Mouse (Mus musculus) ES-E14 (cell line): ENCODE measurements around the gene Gtf3c1. TPM values are rescaled to one million over a fixed set of nuclear protein-coding genes. Genes with fewer than 3 reads are reported as not detected.

Experiments
- DNase-seq: peaks from one replicate; pipeline ENCODE4 v3.0.0-alpha.2; 2013; ENCODE audit warnings: low read depth, low spot score
- H3K27ac ChIP-seq: 2 replicates; pipeline ENCODE4 v1.5.1; 2012; ENCODE audit warnings: low read depth, mild to moderate bottlenecking, low read length, moderate library complexity, mixed read lengths; ENCODE audit not compliant: poor library complexity, insufficient read depth, severe bottlenecking
- H3K36me3 ChIP-seq: 2 replicates; pipeline ENCODE4 v1.6.1; 2012; ENCODE audit warnings: mild to moderate bottlenecking, low read length, moderate library complexity, mixed read lengths; ENCODE audit not compliant: control insufficient read depth, poor library complexity, insufficient read depth, severe bottlenecking
- H3K4me1 ChIP-seq, 2 experiments: fragments of 150-350 bp in 1 of 2; sonication (generic) in 1 of 2; 2 replicates each; pipeline ENCODE4 v1.6.1; 2012; ENCODE audit warnings: low read length in 2 of 2, mild to moderate bottlenecking in 1 of 2, mixed read lengths in 1 of 2; ENCODE audit not compliant: control insufficient read depth in 2 of 2, insufficient read depth in 2 of 2, poor library complexity in 1 of 2
- H3K4me3 ChIP-seq, 2 experiments: fragments of 150-350 bp in 1 of 2; sonication (generic) in 1 of 2; 2 replicates each; pipeline ENCODE4 v1.5.1; 2012; ENCODE audit warnings: low read length in 2 of 2, low read depth in 1 of 2, mild to moderate bottlenecking in 1 of 2, mixed read lengths in 1 of 2; ENCODE audit not compliant: insufficient read depth in 1 of 2, poor library complexity in 1 of 2, severe bottlenecking in 1 of 2
- H3K9ac ChIP-seq: 2 replicates; pipeline ENCODE4 v1.6.1; 2012; ENCODE audit warnings: low read depth, mild to moderate bottlenecking, low read length, mixed read lengths; ENCODE audit not compliant: poor library complexity, insufficient read depth, severe bottlenecking
- H3K9me3 ChIP-seq: fragments of 150-350 bp; sonication (generic); 2 replicates; pipeline ENCODE4 v1.6.1; 2012; ENCODE audit warnings: low read depth, mild to moderate bottlenecking, low read length; ENCODE audit not compliant: control insufficient read depth, insufficient read depth
- CHD2 ChIP-seq: IDR thresholded peaks from 2 replicates; pipeline ENCODE4 v1.6.1; 2014; ENCODE audit warnings: mild to moderate bottlenecking, low read depth, low read length, inconsistent platforms
- HCFC1 ChIP-seq: IDR thresholded peaks from 2 replicates; pipeline ENCODE4 v1.6.1; 2012; ENCODE audit warnings: low read length, inconsistent platforms, borderline replicate concordance; ENCODE audit not compliant: insufficient read depth
- MAFK ChIP-seq: IDR thresholded peaks from 2 replicates; pipeline ENCODE4 v1.6.1; 2014; ENCODE audit warnings: mild to moderate bottlenecking, low read depth, low read length, inconsistent platforms; ENCODE audit not compliant: insufficient read depth
- ZC3H11A ChIP-seq: IDR thresholded peaks from 2 replicates; pipeline ENCODE4 v1.6.1; 2012; ENCODE audit warnings: low read depth, mild to moderate bottlenecking, inconsistent platforms, low read length, borderline replicate concordance
- ZNF384 ChIP-seq: IDR thresholded peaks from 2 replicates; pipeline ENCODE4 v1.6.1; 2012; ENCODE audit warnings: low read depth, low read length, inconsistent platforms
- in situ Hi-C, 2 experiments: fragments of 600-800 bp; cut with MboI; formaldehyde crosslinking; loops; one replicate each; pipeline ENCODE4 v1.15.1; 2025; ENCODE audit warnings: low sequenced_read_pairs in 2 of 2, inconsistent platforms in 1 of 2; ENCODE audit not compliant: unreplicated experiment in 2 of 2
- total RNA-seq: library from RNA; depleted of rRNA; stranded (reverse); fragments of 300-350 nt; gene quantifications from 2 replicates; pipeline ENCODE4 v1.2.3, GENCODE M21; 2012; rRNA removed

Gtf3c1 gene
- total RNA-seq, result 83.5 and 95.4 TPM in 2 replicates

- Histone ChIP-seq H3K9ac (peak within 1 kb of the TSS; percentile 86), H3K36me3 (peaks cover 13% of the 10 kb centered on the region), H3K4me1 (peaks cover 2 to 6% of the 10 kb centered on the region in 2 experiments; a peak in 1 of 4 replicates), H3K9me3 (no peaks in the 10 kb centered on the region), H3K4me3 (peak within 1 kb of the TSS; percentile 79 to 87), H3K27ac (0 out of 2 replicates have a peak within 1 kb of the TSS, but pooled peaks have one; percentile 19)
- DNase-seq, result peak; percentile 98
- TF ChIP-seq HCFC1 (peak; percentile 55; the same call in 1 of the 2 replicates), MAFK (no peak)
- in situ Hi-C loops, result no loop called here
Observed at GRCm38 (mm10) chr7:125707593-125708022, at the start of gene Gtf3c1, which contains the start of gene D430042O09Rik. Gene Gtf3c1, minus strand, starts transcription at chr7:125707780. Gene D430042O09Rik, plus strand, starts transcription at chr7:125707888.

- peaks cover 0 to 4% of the 10 kb centered on the region in 2 experiments; a peak in 1 of 4 replicates for H3K4me1 ChIP-seq
- H3K36me3 ChIP-seq, result no peaks in the 10 kb centered on the region
- in situ Hi-C loops, result no loop called here
- H3K4me3 ChIP-seq, result no peak overlapping the region
- TF ChIP-seq CHD2 (no peak), ZNF384 (no peak), HCFC1 (no peak), ZC3H11A (no peak), MAFK (no peak)
- DNase-seq, result no peak
- H3K9me3 ChIP-seq, result no peaks in the 10 kb centered on the region
- H3K27ac ChIP-seq, result no peak overlapping the region
- no peak overlapping the region for H3K9ac ChIP-seq
Observed at GRCm38 (mm10) chr7:125756806-125757205, 49.2 kb upstream of the Gtf3c1 start.

- H3K36me3 ChIP-seq, result no peaks in the 10 kb centered on the region
- H3K9ac ChIP-seq, result no peak overlapping the region
- TF ChIP-seq ZNF384 (no peak), MAFK (no peak), CHD2 (no peak), HCFC1 (no peak), ZC3H11A (no peak)
- no peak for DNase-seq
- H3K4me3 ChIP-seq, result no peak overlapping the region
- in situ Hi-C loops, result no loop called here
- H3K9me3 ChIP-seq, result no peaks in the 10 kb centered on the region
- peaks cover 0 to 4% of the 10 kb centered on the region in 2 experiments; a peak in 1 of 4 replicates for H3K4me1 ChIP-seq
- no peak overlapping the region for H3K27ac ChIP-seq
Observed at GRCm38 (mm10) chr7:125753326-125753715, 45.7 kb upstream of the Gtf3c1 start.

GRCm38 (mm10) chr7:125752699-125753325 is 45.2 kb upstream of the Gtf3c1 start:
- no peak for DNase-seq
- Histone ChIP-seq H3K4me1 (peaks cover 0 to 4% of the 10 kb centered on the region in 2 experiments; a peak in 1 of 4 replicates), H3K9ac (no peak overlapping the region), H3K27ac (no peak overlapping the region), H3K36me3 (no peaks in the 10 kb centered on the region), H3K9me3 (no peaks in the 10 kb centered on the region), H3K4me3 (no peak overlapping the region)
- TF ChIP-seq ZNF384, result no peak
- TF ChIP-seq HCFC1, result no peak
- TF ChIP-seq MAFK, result no peak
- TF ChIP-seq ZC3H11A, result no peak
- TF ChIP-seq CHD2, result no peak
- in situ Hi-C loops, result no loop called here
